Mouse (Mus musculus): ENCODE data around the gene Bach1. TPM values are rescaled to one million over a fixed set of nuclear protein-coding genes. Genes with fewer than 3 reads are reported as not detected.
A peak's percentile ranks its signal among the peaks of the same experiment; 100 is the strongest.

The Bach1 gene
- polyA plus RNA-seq, 1 experiment from 2014 or later, result 9.2 TPM

DNA sequence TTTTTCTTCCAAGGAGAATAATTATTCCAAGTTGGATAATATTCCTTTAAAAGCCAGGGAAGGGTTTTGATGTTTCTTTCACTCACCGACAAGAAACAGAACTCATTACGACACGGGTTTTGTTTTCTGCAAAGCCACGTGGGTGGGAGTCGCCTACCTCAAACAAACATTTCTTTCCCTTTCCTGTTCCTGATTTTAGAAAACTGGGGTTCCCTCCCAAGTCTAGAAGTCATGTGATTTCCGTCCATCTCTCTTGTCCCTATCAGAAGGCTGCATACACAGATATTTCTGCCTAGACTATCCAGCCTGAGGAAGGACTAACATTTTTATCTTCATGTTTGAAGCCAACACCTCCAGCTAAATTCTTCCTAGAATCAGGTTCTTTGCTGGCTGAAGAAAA is 34.9 kb upstream of the Bach1 start:
- Histone ChIP-seq H3K4me1 (peaks cover 3% of the 10 kb centered on the region; the same call in 1 of the 2 replicates), H3K27me3 (replicated peaks) (no peaks in the 10 kb centered on the region), H3K9me3 (no peaks in the 10 kb centered on the region), H3K4me3 (no peak overlapping the region), H3K4me2 (no peak overlapping the region), H3K27ac (replicated peaks) (0 out of 2 replicates have a peak overlapping the region, but pooled peaks have one; percentile 15), H3K9ac (no peak overlapping the region), H3K36me3 (no peaks in the 10 kb centered on the region)
- no peak for ATAC-seq (ENCODE audit: extremely low read depth, insufficient number of reproducible peaks, low FRiP score, low TSS enrichment)
- WGBS, result 46% methylated on average over 6 of the region's 6 CpGs

DNA sequence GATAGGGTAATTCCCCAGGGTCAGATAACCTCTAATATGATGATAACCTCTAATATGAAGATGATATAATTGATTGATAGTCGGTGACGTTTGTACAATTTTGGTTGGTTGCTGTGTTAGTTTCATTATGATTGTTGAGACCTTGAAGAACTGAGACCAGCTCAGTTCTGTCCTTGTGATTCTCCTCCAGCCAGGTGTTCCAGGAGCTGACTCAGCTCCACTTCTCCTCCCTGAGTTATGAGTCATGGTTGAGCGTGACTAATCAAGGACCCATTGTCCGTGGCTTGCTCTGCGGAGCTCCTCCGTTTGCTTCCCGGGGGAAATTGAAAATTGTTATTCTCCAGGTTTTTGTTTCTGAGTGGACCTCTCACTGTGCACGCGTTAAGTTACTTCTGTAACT is 33.5 kb upstream of the Bach1 start:
- Histone ChIP-seq H3K4me2 (no peak overlapping the region), H3K4me1 (peaks cover 3% of the 10 kb centered on the region; the same call in 1 of the 2 replicates), H3K36me3 (no peaks in the 10 kb centered on the region), H3K9me3 (no peaks in the 10 kb centered on the region), H3K27ac (replicated peaks) (no peak overlapping the region), H3K27me3 (replicated peaks) (no peaks in the 10 kb centered on the region), H3K9ac (no peak overlapping the region), H3K4me3 (no peak overlapping the region)
- WGBS, result 67% methylated on average over 9 of the region's 9 CpGs
- no peak for ATAC-seq (ENCODE audit: extremely low read depth, insufficient number of reproducible peaks, low FRiP score, low TSS enrichment)

GRCm38 (mm10) chr16:87665752-87666619 is 32.8 kb upstream of the Bach1 start:
- 80% methylated on average over 19 of the region's 19 CpGs for WGBS
- Histone ChIP-seq H3K4me1 (peaks cover 4% of the 10 kb centered on the region; the same call in 1 of the 2 replicates), H3K9ac (no peak overlapping the region), H3K27me3 (replicated peaks) (no peaks in the 10 kb centered on the region), H3K9me3 (no peaks in the 10 kb centered on the region), H3K4me2 (no peak overlapping the region), H3K27ac (replicated peaks) (no peak overlapping the region), H3K4me3 (no peak overlapping the region), H3K36me3 (no peaks in the 10 kb centered on the region)
- no peak for ATAC-seq (ENCODE audit: extremely low read depth, insufficient number of reproducible peaks, low FRiP score, low TSS enrichment)

DNA sequence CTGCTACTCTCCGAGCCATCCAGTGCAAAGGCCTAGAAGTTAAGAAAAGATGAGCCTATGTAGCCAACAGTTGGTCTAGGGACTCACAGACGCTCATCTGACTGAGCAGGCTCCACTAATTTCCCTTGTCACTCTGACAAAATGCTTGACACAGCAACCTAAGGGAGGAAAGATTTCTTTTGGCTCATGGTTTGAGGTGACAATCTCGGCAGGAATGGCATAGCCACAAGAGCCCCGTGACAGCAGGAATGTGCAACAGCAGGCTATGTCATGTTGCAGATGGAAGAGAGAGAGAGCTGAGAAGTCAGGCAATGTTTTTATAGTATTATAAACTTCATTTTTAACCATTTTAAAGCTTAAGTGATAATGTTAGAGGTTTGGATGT is 32.1 kb upstream of the Bach1 start:
- Histone ChIP-seq H3K27ac (replicated peaks) (no peak overlapping the region), H3K36me3 (no peaks in the 10 kb centered on the region), H3K4me2 (no peak overlapping the region), H3K27me3 (replicated peaks) (no peaks in the 10 kb centered on the region), H3K4me3 (no peak overlapping the region), H3K4me1 (peaks cover 4% of the 10 kb centered on the region; the same call in 1 of the 2 replicates), H3K9ac (no peak overlapping the region), H3K9me3 (no peaks in the 10 kb centered on the region)
- ATAC-seq (ENCODE audit: extremely low read depth, insufficient number of reproducible peaks, low FRiP score, low TSS enrichment), result no peak
- WGBS, result 74% methylated on average over 4 of the region's 4 CpGs

GRCm38 (mm10) chr16:87668002-87668401 is 30.7 kb upstream of the Bach1 start:
- no peak overlapping the region for H3K9ac ChIP-seq
- no peak overlapping the region for H3K27ac ChIP-seq (replicated peaks)
- ATAC-seq (ENCODE audit: extremely low read depth, insufficient number of reproducible peaks, low FRiP score, low TSS enrichment), result no peak
- H3K36me3 ChIP-seq, result no peaks in the 10 kb centered on the region
- WGBS, result 77% methylated on average over 6 of the region's 6 CpGs
- H3K4me1 ChIP-seq, result peaks cover 4% of the 10 kb centered on the region; the same call in 1 of the 2 replicates
- H3K4me2 ChIP-seq, result no peak overlapping the region
- no peaks in the 10 kb centered on the region for H3K9me3 ChIP-seq
- no peak overlapping the region for H3K4me3 ChIP-seq
- H3K27me3 ChIP-seq (replicated peaks), result no peaks in the 10 kb centered on the region

- Histone ChIP-seq H3K36me3 (no peaks in the 10 kb centered on the region), H3K9me3 (no peaks in the 10 kb centered on the region), H3K4me2 (no peak overlapping the region), H3K4me3 (no peak overlapping the region), H3K4me1 (peaks cover 12% of the 10 kb centered on the region), H3K9ac (no peak overlapping the region), H3K27me3 (replicated peaks) (no peaks in the 10 kb centered on the region), H3K27ac (replicated peaks) (no peak overlapping the region)
- 73% methylated on average over 8 of the region's 8 CpGs for WGBS
- no peak for ATAC-seq (ENCODE audit: extremely low read depth, insufficient number of reproducible peaks, low FRiP score, low TSS enrichment)
Observed at GRCm38 (mm10) chr16:87670091-87670820, 28.5 kb upstream of the Bach1 start.

DNA sequence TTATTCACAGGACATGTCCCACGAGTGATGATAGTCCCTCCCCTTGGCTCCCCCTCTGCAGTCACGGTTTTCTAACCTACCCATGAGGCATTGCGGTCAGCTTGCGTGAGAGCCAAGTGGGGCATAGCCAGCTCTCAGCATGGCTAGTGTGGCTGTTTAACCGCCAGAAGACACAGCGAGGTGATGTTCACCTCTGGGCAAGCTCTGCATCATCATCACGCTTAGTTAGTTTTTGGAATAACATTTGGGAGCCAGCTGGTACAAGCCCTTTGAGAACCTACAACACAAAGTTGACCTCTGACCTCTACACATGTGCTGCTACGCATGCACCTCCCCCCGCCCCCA is 28.0 kb upstream of the Bach1 start:
- no peak for ATAC-seq (ENCODE audit: extremely low read depth, insufficient number of reproducible peaks, low FRiP score, low TSS enrichment)
- H3K27me3 ChIP-seq (replicated peaks), result no peaks in the 10 kb centered on the region
- WGBS, result 77% methylated on average over 9 of the region's 9 CpGs
- no peak overlapping the region for H3K4me3 ChIP-seq
- no peak overlapping the region for H3K9ac ChIP-seq
- peaks cover 17% of the 10 kb centered on the region for H3K4me1 ChIP-seq
- no peak overlapping the region for H3K4me2 ChIP-seq
- no peaks in the 10 kb centered on the region for H3K9me3 ChIP-seq
- no peak overlapping the region for H3K27ac ChIP-seq (replicated peaks)
- no peaks in the 10 kb centered on the region for H3K36me3 ChIP-seq

GRCm38 (mm10) chr16:87671336-87671735 is 27.4 kb upstream of the Bach1 start:
- H3K27ac ChIP-seq (replicated peaks), result no peak overlapping the region
- no peak overlapping the region for H3K9ac ChIP-seq
- 68% methylated on average over 12 of the region's 12 CpGs for WGBS
- no peaks in the 10 kb centered on the region for H3K9me3 ChIP-seq
- no peak for ATAC-seq (ENCODE audit: extremely low read depth, insufficient number of reproducible peaks, low FRiP score, low TSS enrichment)
- H3K4me1 ChIP-seq, result peaks cover 20% of the 10 kb centered on the region
- H3K36me3 ChIP-seq, result no peaks in the 10 kb centered on the region
- no peaks in the 10 kb centered on the region for H3K27me3 ChIP-seq (replicated peaks)
- no peak overlapping the region for H3K4me2 ChIP-seq
- no peak overlapping the region for H3K4me3 ChIP-seq

- H3K4me3 ChIP-seq, result no peak overlapping the region
- WGBS, result 71% methylated on average over 7 of the region's 7 CpGs
- no peak for ATAC-seq (ENCODE audit: extremely low read depth, insufficient number of reproducible peaks, low FRiP score, low TSS enrichment)
Observed at GRCm38 (mm10) chr16:87673155-87673554, 25.6 kb upstream of the Bach1 start.

GRCm38 (mm10) chr16:87676182-87676581 is 22.6 kb upstream of the Bach1 start:
- Histone ChIP-seq H3K4me2 (no peak overlapping the region), H3K36me3 (no peaks in the 10 kb centered on the region), H3K9ac (no peak overlapping the region), H3K4me3 (no peak overlapping the region), H3K4me1 (peaks cover 16% of the 10 kb centered on the region), H3K9me3 (no peaks in the 10 kb centered on the region), H3K27me3 (replicated peaks) (no peaks in the 10 kb centered on the region), H3K27ac (replicated peaks) (no peak overlapping the region)
- ATAC-seq (ENCODE audit: extremely low read depth, insufficient number of reproducible peaks, low FRiP score, low TSS enrichment), result no peak
- 78% methylated on average over 10 of the region's 10 CpGs for WGBS

More at GRCm38 (mm10) chr16:87673155-87673554, 25.6 kb upstream of the Bach1 start:
- H3K27ac ChIP-seq (replicated peaks), result no peak overlapping the region
- no peak overlapping the region for H3K4me2 ChIP-seq
- no peak overlapping the region for H3K9ac ChIP-seq
- no peaks in the 10 kb centered on the region for H3K9me3 ChIP-seq
- H3K36me3 ChIP-seq, result no peaks in the 10 kb centered on the region
- H3K4me1 ChIP-seq, result peaks cover 20% of the 10 kb centered on the region
- H3K27me3 ChIP-seq (replicated peaks), result no peaks in the 10 kb centered on the region

- Histone ChIP-seq H3K36me3 (no peaks in the 10 kb centered on the region), H3K27me3 (replicated peaks) (0 out of 2 replicates have a peak, but pooled peaks cover 3% of the 10 kb centered on the region), H3K4me2 (no peak overlapping the region), H3K9me3 (no peaks in the 10 kb centered on the region), H3K9ac (no peak overlapping the region), H3K27ac (replicated peaks) (no peak overlapping the region), H3K4me1 (peaks cover 12% of the 10 kb centered on the region), H3K4me3 (no peak overlapping the region)
- no peak for ATAC-seq (ENCODE audit: extremely low read depth, insufficient number of reproducible peaks, low FRiP score, low TSS enrichment)
- WGBS, result 56% methylated on average over 11 of the region's 11 CpGs
Observed at GRCm38 (mm10) chr16:87678667-87679066, 20.1 kb upstream of the Bach1 start.
